Mouse (Mus musculus): ENCODE measurements at regions not wholly inside any gene's neighbourhood (a gene's known extent, or its start where the extent isn't known, plus 50 kb on each side); places are given as distances from the start of the nearest gene placed in this dataset.

DNA sequence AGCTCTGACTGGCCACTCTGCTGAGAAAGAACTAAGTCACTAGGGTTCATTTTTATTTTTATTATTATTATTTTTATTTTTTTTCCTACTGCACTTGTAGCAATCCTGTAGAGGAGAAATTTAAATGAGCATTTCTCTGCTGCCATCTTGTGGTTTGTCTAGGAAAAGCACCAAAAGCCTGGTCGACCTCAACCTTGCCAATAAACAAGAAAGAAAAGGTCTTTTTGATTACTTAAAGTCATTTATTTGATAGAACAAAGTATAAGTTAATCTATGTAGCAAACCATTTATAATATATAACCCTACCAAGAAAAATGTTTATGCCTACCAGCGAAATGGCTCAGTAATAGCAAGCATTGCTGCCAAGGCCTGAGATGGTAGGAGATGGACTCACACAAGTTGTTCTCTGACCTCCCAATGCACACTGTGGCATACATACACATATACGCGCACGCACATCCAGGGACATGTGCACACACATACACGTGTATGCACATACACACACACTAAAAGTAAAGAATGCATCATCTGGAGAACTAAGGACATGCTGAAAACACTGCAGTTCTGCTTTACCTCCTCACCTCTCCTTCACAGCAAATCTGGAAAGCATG lies 566.1 kb downstream of the 1700064H15Rik start:
- no peak overlapping the region for H3K27ac ChIP-seq (ENCODE audit: insufficient read depth, low read depth, low read length)
- H3K27me3 ChIP-seq (ENCODE audit: control insufficient read depth, insufficient read depth, low read length) = no peaks in the 10 kb centered on the region
- H3K4me1 ChIP-seq (ENCODE audit: control insufficient read depth, insufficient read depth, insufficient read length, low read length) = no peaks in the 10 kb centered on the region
- no peak overlapping the region for H3K4me3 ChIP-seq (ENCODE audit: low read depth, low read length)
- H3K36me3 ChIP-seq (ENCODE audit: control insufficient read depth, insufficient read depth, low read length) = no peaks in the 10 kb centered on the region
- TF ChIP-seq POLR2A (IDR thresholded peaks at IDR 0.05; ENCODE audit: low read depth, low read length) = no peak
- TF ChIP-seq CTCF (IDR thresholded peaks at IDR 0.05; ENCODE audit: extremely low read depth, insufficient read length, insufficient replicate concordance, low read depth, low read length) = no peak
- WGBS = 35% methylated on average over 6 of the region's 6 CpGs

GRCm38 (mm10) chr3:19067141-19067757 lies 561.2 kb downstream of the 1700064H15Rik start:
- WGBS = 25% methylated on average over 3 of the region's 3 CpGs
- H3K27ac ChIP-seq (ENCODE audit: insufficient read depth, low read depth, low read length) = no peak overlapping the region
- no peak overlapping the region for H3K4me3 ChIP-seq (ENCODE audit: low read depth, low read length)

More at GRCm38 (mm10) chr3:19067141-19067757, 561.2 kb downstream of the 1700064H15Rik start:
- Histone ChIP-seq H3K27me3 (ENCODE audit: control insufficient read depth, insufficient read depth, low read length) (no peaks in the 10 kb centered on the region), H3K36me3 (ENCODE audit: control insufficient read depth, insufficient read depth, low read length) (no peaks in the 10 kb centered on the region), H3K4me1 (ENCODE audit: control insufficient read depth, insufficient read depth, insufficient read length, low read length) (no peaks in the 10 kb centered on the region)
- no peak for TF ChIP-seq CTCF (IDR thresholded peaks at IDR 0.05; ENCODE audit: extremely low read depth, insufficient read length, insufficient replicate concordance, low read depth, low read length)
- TF ChIP-seq POLR2A (IDR thresholded peaks at IDR 0.05; ENCODE audit: low read depth, low read length) = no peak

Measured in small intestine, adult 2 months (tissue).